Mouse (Mus musculus): ENCODE data around the gene Ak8. TPM values are rescaled to one million over a fixed set of nuclear protein-coding genes. Genes with fewer than 3 reads are reported as not detected.

Gene Ak8
- polyA plus RNA-seq, 1 experiment from 2014 or later = 4.5 TPM

GRCm38 (mm10) chr2:28713036-28713435 lies 13.1 kb downstream of the Ak8 start:
- H3K36me3 ChIP-seq (ENCODE audit: control insufficient read depth, insufficient read depth, low read length) = no peaks in the 10 kb centered on the region
- WGBS = 80% methylated on average over 8 of the region's 8 CpGs
- H3K9me3 ChIP-seq (replicated peaks; ENCODE audit: control insufficient read depth, low read length, poor library complexity, severe bottlenecking) = no peaks in the 10 kb centered on the region
- H3K27me3 ChIP-seq (ENCODE audit: control insufficient read depth, insufficient read depth, low read depth, low read length) = no peaks in the 10 kb centered on the region
- H3K9ac ChIP-seq (ENCODE audit: low read depth, low read length) = no peak overlapping the region
- H3K4me3 ChIP-seq (ENCODE audit: low read depth, low read length) = no peak overlapping the region
- H3K4me2 ChIP-seq (ENCODE audit: low read length) = no peak overlapping the region
- no peak overlapping the region for H3K27ac ChIP-seq (ENCODE audit: low read length)
- ATAC-seq = no peak
- H3K4me1 ChIP-seq (ENCODE audit: control insufficient read depth, insufficient read depth, low read length) = no peaks in the 10 kb centered on the region

- Histone ChIP-seq H3K4me2 (ENCODE audit: low read length) (no peak overlapping the region), H3K4me3 (ENCODE audit: low read depth, low read length) (no peak overlapping the region), H3K9ac (ENCODE audit: low read depth, low read length) (no peak overlapping the region), H3K9me3 (replicated peaks; ENCODE audit: control insufficient read depth, low read length, poor library complexity, severe bottlenecking) (no peaks in the 10 kb centered on the region), H3K4me1 (ENCODE audit: control insufficient read depth, insufficient read depth, low read length) (peaks cover 4% of the 10 kb centered on the region), H3K36me3 (ENCODE audit: control insufficient read depth, insufficient read depth, low read length) (no peaks in the 10 kb centered on the region), H3K27ac (ENCODE audit: low read length) (no peak overlapping the region), H3K27me3 (ENCODE audit: control insufficient read depth, insufficient read depth, low read depth, low read length) (no peaks in the 10 kb centered on the region)
- 92% methylated on average over 8 of the region's 8 CpGs for WGBS
- no peak for ATAC-seq
Observed at GRCm38 (mm10) chr2:28722419-28722818, 22.5 kb downstream of the Ak8 start.

GRCm38 (mm10) chr2:28723912-28724311 lies 23.9 kb downstream of the Ak8 start:
- WGBS = 58% methylated on average over 9 of the region's 9 CpGs
- Histone ChIP-seq H3K4me3 (ENCODE audit: low read depth, low read length) (no peak overlapping the region), H3K36me3 (ENCODE audit: control insufficient read depth, insufficient read depth, low read length) (no peaks in the 10 kb centered on the region), H3K4me2 (ENCODE audit: low read length) (no peak overlapping the region), H3K4me1 (ENCODE audit: control insufficient read depth, insufficient read depth, low read length) (peaks cover 11% of the 10 kb centered on the region), H3K9me3 (replicated peaks; ENCODE audit: control insufficient read depth, low read length, poor library complexity, severe bottlenecking) (no peaks in the 10 kb centered on the region), H3K27ac (ENCODE audit: low read length) (no peak overlapping the region), H3K9ac (ENCODE audit: low read depth, low read length) (no peak overlapping the region), H3K27me3 (ENCODE audit: control insufficient read depth, insufficient read depth, low read depth, low read length) (no peaks in the 10 kb centered on the region)
- ATAC-seq = no peak

GRCm38 (mm10) chr2:28727786-28728404 lies 27.9 kb downstream of the Ak8 start:
- Histone ChIP-seq H3K9me3 (replicated peaks; ENCODE audit: control insufficient read depth, low read length, poor library complexity, severe bottlenecking) (no peaks in the 10 kb centered on the region), H3K4me1 (ENCODE audit: control insufficient read depth, insufficient read depth, low read length) (peaks cover 11% of the 10 kb centered on the region), H3K27me3 (ENCODE audit: control insufficient read depth, insufficient read depth, low read depth, low read length) (no peaks in the 10 kb centered on the region), H3K4me2 (ENCODE audit: low read length) (no peak overlapping the region), H3K36me3 (ENCODE audit: control insufficient read depth, insufficient read depth, low read length) (no peaks in the 10 kb centered on the region), H3K4me3 (ENCODE audit: low read depth, low read length) (no peak overlapping the region), H3K27ac (ENCODE audit: low read length) (peak overlapping the region; percentile 60), H3K9ac (ENCODE audit: low read depth, low read length) (peak overlapping the region; percentile 34; the same call in 1 of the 2 replicates)
- WGBS = 13% methylated on average over 16 of the region's 16 CpGs
- peak; percentile 77 for ATAC-seq

DNA sequence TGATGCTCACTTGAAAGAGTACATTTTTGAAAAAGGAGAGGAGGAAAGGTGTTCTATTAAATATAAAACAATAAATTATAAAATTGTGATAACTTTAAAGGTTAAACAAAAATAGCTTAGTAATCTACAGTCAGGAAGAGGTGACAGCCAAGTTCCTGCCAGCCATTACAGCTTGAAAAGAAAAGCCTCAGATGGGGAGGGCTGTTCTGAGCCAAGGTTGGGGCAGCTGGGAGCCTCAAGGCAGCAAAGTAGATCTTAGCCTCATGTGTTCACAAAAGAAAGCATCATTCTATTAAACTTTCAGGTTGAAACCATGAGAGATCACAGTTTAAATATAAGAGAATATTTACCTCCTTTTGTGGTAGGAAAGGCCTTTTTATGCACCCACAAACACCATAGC lies 30.7 kb downstream of the Ak8 start:
- Histone ChIP-seq H3K27me3 (ENCODE audit: control insufficient read depth, insufficient read depth, low read depth, low read length) (no peaks in the 10 kb centered on the region), H3K4me3 (ENCODE audit: low read depth, low read length) (no peak overlapping the region), H3K9ac (ENCODE audit: low read depth, low read length) (no peak overlapping the region), H3K4me2 (ENCODE audit: low read length) (no peak overlapping the region), H3K27ac (ENCODE audit: low read length) (no peak overlapping the region), H3K9me3 (replicated peaks; ENCODE audit: control insufficient read depth, low read length, poor library complexity, severe bottlenecking) (no peaks in the 10 kb centered on the region), H3K36me3 (ENCODE audit: control insufficient read depth, insufficient read depth, low read length) (no peaks in the 10 kb centered on the region), H3K4me1 (ENCODE audit: control insufficient read depth, insufficient read depth, low read length) (peaks cover 11% of the 10 kb centered on the region)
- ATAC-seq = no peak

GRCm38 (mm10) chr2:28737112-28737511 lies 37.1 kb downstream of the Ak8 start:
- H3K36me3 ChIP-seq (ENCODE audit: control insufficient read depth, insufficient read depth, low read length) = no peaks in the 10 kb centered on the region
- H3K9ac ChIP-seq (ENCODE audit: low read depth, low read length) = no peak overlapping the region
- H3K9me3 ChIP-seq (replicated peaks; ENCODE audit: control insufficient read depth, low read length, poor library complexity, severe bottlenecking) = no peaks in the 10 kb centered on the region
- 75% methylated on average over 5 of the region's 5 CpGs for WGBS
- no peak overlapping the region for H3K4me2 ChIP-seq (ENCODE audit: low read length)
- H3K27ac ChIP-seq (ENCODE audit: low read length) = no peak overlapping the region; the same call in 1 of the 2 replicates
- ATAC-seq = no peak
- peaks cover 2% of the 10 kb centered on the region; the same call in 1 of the 2 replicates for H3K4me1 ChIP-seq (ENCODE audit: control insufficient read depth, insufficient read depth, low read length)
- no peaks in the 10 kb centered on the region; the same call in 1 of the 2 replicates for H3K27me3 ChIP-seq (ENCODE audit: control insufficient read depth, insufficient read depth, low read depth, low read length)
- H3K4me3 ChIP-seq (ENCODE audit: low read depth, low read length) = no peak overlapping the region

- WGBS = 85% methylated on average over 5 of the region's 5 CpGs
- Histone ChIP-seq H3K4me3 (ENCODE audit: low read depth, low read length) (no peak overlapping the region), H3K9ac (ENCODE audit: low read depth, low read length) (no peak overlapping the region), H3K36me3 (ENCODE audit: control insufficient read depth, insufficient read depth, low read length) (no peaks in the 10 kb centered on the region), H3K27ac (ENCODE audit: low read length) (no peak overlapping the region), H3K4me2 (ENCODE audit: low read length) (no peak overlapping the region), H3K9me3 (replicated peaks; ENCODE audit: control insufficient read depth, low read length, poor library complexity, severe bottlenecking) (no peaks in the 10 kb centered on the region), H3K27me3 (ENCODE audit: control insufficient read depth, insufficient read depth, low read depth, low read length) (no peaks in the 10 kb centered on the region; the same call in 1 of the 2 replicates), H3K4me1 (ENCODE audit: control insufficient read depth, insufficient read depth, low read length) (peaks cover 2% of the 10 kb centered on the region; the same call in 1 of the 2 replicates)
- no peak for ATAC-seq
Observed at GRCm38 (mm10) chr2:28740159-28740558, 40.2 kb downstream of the Ak8 start.

DNA sequence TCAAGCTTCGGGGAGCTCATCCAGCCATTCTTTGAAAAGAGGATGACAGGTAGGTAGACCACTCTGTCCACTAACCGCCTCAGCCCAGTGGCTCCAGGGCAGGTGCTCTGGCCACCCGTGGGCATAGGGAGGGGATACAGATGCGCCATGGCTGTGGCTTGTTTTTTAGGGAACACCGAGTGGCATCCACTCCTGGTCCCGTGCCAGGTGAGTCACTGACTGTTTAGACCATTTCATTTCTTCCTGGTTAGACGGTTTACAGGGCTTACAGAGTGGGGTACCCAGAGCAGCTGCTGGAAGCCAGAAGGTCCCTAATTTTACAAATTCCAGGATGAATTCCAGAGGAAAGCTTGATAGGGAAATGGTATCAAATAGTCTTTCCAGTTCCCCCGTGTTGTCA lies 42.7 kb downstream of the Ak8 start:
- H3K27ac ChIP-seq (ENCODE audit: low read length) = peak overlapping the region; percentile 43; the same call in 1 of the 2 replicates
- ATAC-seq = no peak
- H3K4me1 ChIP-seq (ENCODE audit: control insufficient read depth, insufficient read depth, low read length) = peaks cover 2% of the 10 kb centered on the region; the same call in 1 of the 2 replicates
- 71% methylated on average over 8 of the region's 8 CpGs for WGBS
- H3K27me3 ChIP-seq (ENCODE audit: control insufficient read depth, insufficient read depth, low read depth, low read length) = no peaks in the 10 kb centered on the region; the same call in 1 of the 2 replicates
- no peaks in the 10 kb centered on the region for H3K36me3 ChIP-seq (ENCODE audit: control insufficient read depth, insufficient read depth, low read length)
- H3K4me3 ChIP-seq (ENCODE audit: low read depth, low read length) = no peak overlapping the region
- H3K4me2 ChIP-seq (ENCODE audit: low read length) = no peak overlapping the region
- no peak overlapping the region for H3K9ac ChIP-seq (ENCODE audit: low read depth, low read length)
- no peaks in the 10 kb centered on the region for H3K9me3 ChIP-seq (replicated peaks; ENCODE audit: control insufficient read depth, low read length, poor library complexity, severe bottlenecking)

GRCm38 (mm10) chr2:28746682-28747332 lies 46.8 kb downstream of the Ak8 start:
- no peak overlapping the region for H3K9ac ChIP-seq (ENCODE audit: low read depth, low read length)
- no peak overlapping the region for H3K4me2 ChIP-seq (ENCODE audit: low read length)
- H3K9me3 ChIP-seq (replicated peaks; ENCODE audit: control insufficient read depth, low read length, poor library complexity, severe bottlenecking) = no peaks in the 10 kb centered on the region
- no peak overlapping the region for H3K27ac ChIP-seq (ENCODE audit: low read length)
- no peaks in the 10 kb centered on the region for H3K36me3 ChIP-seq (ENCODE audit: control insufficient read depth, insufficient read depth, low read length)
- WGBS = 85% methylated on average over 15 of the region's 15 CpGs
- ATAC-seq = no peak
- H3K4me1 ChIP-seq (ENCODE audit: control insufficient read depth, insufficient read depth, low read length) = peaks cover 14% of the 10 kb centered on the region
- H3K27me3 ChIP-seq (ENCODE audit: control insufficient read depth, insufficient read depth, low read depth, low read length) = peaks cover 4% of the 10 kb centered on the region
- no peak overlapping the region for H3K4me3 ChIP-seq (ENCODE audit: low read depth, low read length)
